Mouse (Mus musculus) embryonic fibroblast, embryonic 13.5 days (primary cell): ENCODE results near the gene Stx12.

Experiments
- CTCF ChIP-seq: IDR thresholded peaks from 2 replicates; pipeline ENCODE4 v1.5.1; 2011; ENCODE audit warnings: mild to moderate bottlenecking, control low read depth, low read length, moderate library complexity, borderline replicate concordance; ENCODE audit not compliant: insufficient read depth
- POLR2A ChIP-seq: IDR thresholded peaks from 2 replicates; pipeline ENCODE4 v1.6.1; 2011; ENCODE audit warnings: low read depth, mild to moderate bottlenecking, control low read depth, low read length, moderate library complexity

GRCm38 (mm10) chr4:132932752-132933404 is 48.6 kb upstream of the Stx12 start:
- TF ChIP-seq CTCF = no peak
- no peak for TF ChIP-seq POLR2A
